Comparison of ENCODE assay signal across 8 mouse cellular contexts in genomic region chr5:64160705-64161391, GRCm38 (mm10). TPM values are rescaled to one million over a fixed set of nuclear protein-coding genes. Genes with fewer than 3 reads are reported as not detected.
DNase-seq lines count a peak whose midpoint lies in the region; ATAC-seq and TF ChIP-seq lines count a peak whose summit lies in the region.

No protein-coding gene starts in this region.

- no peak for TF ChIP-seq POLR2A in heart, adult 2 months (IDR thresholded peaks at IDR 0.05; ENCODE audit: insufficient read depth, low read depth, low read length)

- no peaks in the 10 kb centered on the region for H3K36me3 ChIP-seq in heart, adult 2 months (ENCODE audit: control insufficient read depth, insufficient read depth, low read length)
- H3K36me3 ChIP-seq in kidney, embryonic 16.5 days (ENCODE audit: insufficient read depth, low read length), result no peaks in the 10 kb centered on the region
- H3K36me3 ChIP-seq in macrophage (ENCODE audit: inconsistent target), result no peaks in the 10 kb centered on the region
- H3K36me3 ChIP-seq in stomach, embryonic 14.5 days (ENCODE audit: control insufficient read depth, insufficient read depth, low read length), result no peaks in the 10 kb centered on the region

- H3K27me3 ChIP-seq in heart, adult 2 months (ENCODE audit: control insufficient read depth, insufficient read depth, low read length), result peaks cover 3% of the 10 kb centered on the region; the same call in 1 of the 2 replicates
- peaks cover 16% of the 10 kb centered on the region for H3K27me3 ChIP-seq in kidney, embryonic 16.5 days (ENCODE audit: insufficient read depth, low read length)
- H3K27me3 ChIP-seq in stomach, embryonic 14.5 days (ENCODE audit: control insufficient read depth, insufficient read depth, low read length), result 0 out of 2 replicates have a peak, but pooled peaks cover 3% of the 10 kb centered on the region

- peak; percentile 20 to 40 for DNase-seq in heart, adult 18-20 months
- DNase-seq in heart, postnatal 36 days, result no peak
- peak; percentile 85 for DNase-seq in T-cell, adult 2 months (ENCODE audit: low spot score)
- peak in 1 of 2 experiments; percentile 30 for DNase-seq in heart, adult 2 months
- no peak for DNase-seq in cerebellum, adult 9-11 months

- H3K9me3 ChIP-seq in kidney, embryonic 16.5 days (ENCODE audit: low read length), result no peaks in the 10 kb centered on the region
- H3K9me3 ChIP-seq in stomach, embryonic 14.5 days (ENCODE audit: control insufficient read depth, low read depth, low read length), result no peaks in the 10 kb centered on the region

- H3K79me2 ChIP-seq in heart, adult 2 months (replicated peaks; ENCODE audit: control insufficient read depth, insufficient read depth, low read length), result no peaks in the 10 kb centered on the region
- H3K79me2 ChIP-seq in macrophage (ENCODE audit: inconsistent target), result peaks cover 26% of the 10 kb centered on the region; the same call in 1 of the 2 replicates

- H3K4me3 ChIP-seq in heart, adult 2 months, result peak overlapping the region; percentile 86
- peak overlapping the region; percentile 77 for H3K4me3 ChIP-seq in kidney, embryonic 16.5 days (ENCODE audit: low read length)
- peak overlapping the region; percentile 79 for H3K4me3 ChIP-seq in macrophage (ENCODE audit: inconsistent target)
- peak overlapping the region; percentile 70 for H3K4me3 ChIP-seq in stomach, embryonic 14.5 days (ENCODE audit: low read depth, low read length)

- peaks cover 7% of the 10 kb centered on the region for H3K4me1 ChIP-seq in heart, adult 2 months (ENCODE audit: control insufficient read depth, insufficient read depth, low read length)
- peaks cover 23% of the 10 kb centered on the region for H3K4me1 ChIP-seq in kidney, embryonic 16.5 days (ENCODE audit: insufficient read depth, low read length)
- peaks cover 7% of the 10 kb centered on the region; the same call in 1 of the 2 replicates for H3K4me1 ChIP-seq in stomach, embryonic 14.5 days (ENCODE audit: control insufficient read depth, insufficient read depth, low read length)

- intact Hi-C loops in heart, postnatal 36 days (cut with DNase I), result loop anchor here (5.0 kb wide), 1 partner anchor 41 kb away; no protein-coding TSS in a partner anchor
- intact Hi-C loops in heart, adult 2 months (cut with DNase I), result no loop called here

- H3K9ac ChIP-seq in heart, adult 2 months (ENCODE audit: low read depth, low read length), result peak overlapping the region; percentile 73
- H3K9ac ChIP-seq in kidney, embryonic 16.5 days (replicated peaks; ENCODE audit: low read length), result peak overlapping the region; percentile 73
- peak overlapping the region; percentile 71; the same call in 1 of the 2 replicates for H3K9ac ChIP-seq in stomach, embryonic 14.5 days (replicated peaks; ENCODE audit: low read depth, low read length)

- no peak for ATAC-seq in kidney, embryonic 16.5 days (ENCODE audit: low FRiP score, low TSS enrichment)
- ATAC-seq in stomach, embryonic 14.5 days (ENCODE audit: insufficient number of reproducible peaks, insufficient read depth, low FRiP score, low read depth), result peak; percentile 16; the same call in 1 of the 2 replicates

- TF ChIP-seq CTCF in heart, adult 2 months (IDR thresholded peaks at IDR 0.05), result no peak

- under 1% methylated on average over 23 of the region's 23 CpGs for WGBS in heart, adult 2 months
- WGBS in kidney, embryonic 16.5 days, result 1% methylated on average over 23 of the region's 23 CpGs
- under 1% methylated on average over 23 of the region's 23 CpGs for WGBS in macrophage (ENCODE audit: missing documents)
- 1% methylated on average over 23 of the region's 23 CpGs for WGBS in stomach, embryonic 14.5 days

- peak overlapping the region; percentile 38; the same call in 1 of the 2 replicates for H3K27ac ChIP-seq in heart, adult 2 months
- H3K27ac ChIP-seq in kidney, embryonic 16.5 days (ENCODE audit: low read length), result no peak overlapping the region
- peak overlapping the region; percentile 21 for H3K27ac ChIP-seq in macrophage
- H3K27ac ChIP-seq in stomach, embryonic 14.5 days (ENCODE audit: low read length), result no peak overlapping the region

- peak overlapping the region; percentile 99 for H3K4me2 ChIP-seq in kidney, embryonic 16.5 days (replicated peaks; ENCODE audit: low read depth, low read length)
- peak overlapping the region; percentile 99 for H3K4me2 ChIP-seq in stomach, embryonic 14.5 days (replicated peaks; ENCODE audit: low read depth, low read length)

- TF ChIP-seq EP300 in heart, adult 2 months (IDR thresholded peaks at IDR 0.05; ENCODE audit: insufficient read depth, low read depth, low read length), result no peak

RNA-seq across cellular contexts. Expression of gene Tbc1d1, which starts 4.7 kb away (rescaled TPM):
- 10 to 100 TPM; 11.0 to 13.3 TPM for total RNA-seq in heart, adult 18-20 months (2021)
- total RNA-seq in heart, postnatal 36 days (2021), result 10 to 100 TPM; 15.3 to 18.5 TPM
- 10 to 100 TPM; 13.2 to 13.6 TPM for total RNA-seq in heart, adult 2 months (2021)
- 22.1 and 28.6 TPM in 2 replicates for polyA plus RNA-seq in heart, adult 2 months (2012; rRNA removed)
- 39.5 and 40.7 TPM in 2 replicates for polyA plus RNA-seq in kidney, embryonic 16.5 days (2015; fragmentation: Nextera tagmentation; extraction: Ambion mirVana)
- 100 to 1,000 TPM in 18 of 26 experiments, 10 to 100 TPM in 8; 81.0 to 570 (median 114) TPM for total RNA-seq in macrophage (2018; cell fraction: chromatin; rRNA removed)
- 10 to 100 TPM; 34.1 to 77.6 (median 45.2) TPM for total RNA-seq in macrophage (2018; cell fraction: cytosol; rRNA removed)
- total RNA-seq in macrophage (2018; cell fraction: nucleus; rRNA removed), result 100 to 1,000 TPM in 9 of 26 experiments, 10 to 100 TPM in 17; 63.0 to 642 (median 88.4) TPM
- polyA plus RNA-seq in macrophage (2018), result 32.3 to 46.9 TPM (median 38.4 TPM) in 3 replicates
- polyA plus RNA-seq in stomach, embryonic 14.5 days (2014; fragmentation: Nextera tagmentation; extraction: Ambion mirVana), result 37.2 and 39.4 TPM in 2 replicates

Comparison
In these comparisons a context has a peak if more than half of its experiments do, and no peak if none do; other contexts are left out.
1. DNase-seq: peak in heart, adult 18-20 months (2 of 2) and T-cell, adult 2 months (single experiment); none in heart, postnatal 36 days (0 of 2) and cerebellum, adult 9-11 months (single experiment).
2. H3K27ac ChIP-seq: peak in heart, adult 2 months (single experiment) and macrophage (single experiment); none in kidney, embryonic 16.5 days (single experiment) and stomach, embryonic 14.5 days (single experiment).
3. Peak in every context shown above with its lines, with median percentiles within 50 percentile points of each other: H3K4me3 ChIP-seq and H3K9ac ChIP-seq.